Mouse (Mus musculus) bone marrow macrophage, adult 2 months (primary cell): Measurements from ENCODE around the gene Fmnl1. TPM values are rescaled to one million over a fixed set of nuclear protein-coding genes. Genes with fewer than 3 reads are reported as not detected.

Source experiments
- H3K27ac ChIP-seq: 2 replicates; pipeline ENCODE4 v1.5.1; 2012; ENCODE audit warnings: low read depth, low read length; ENCODE audit not compliant: insufficient read depth
- H3K4me1 ChIP-seq: 2 replicates; pipeline ENCODE4 v1.6.1; 2012; ENCODE audit warnings: low read length; ENCODE audit not compliant: control insufficient read depth, insufficient read depth
- H3K4me3 ChIP-seq: 2 replicates; pipeline ENCODE4 v1.5.1; 2012; ENCODE audit warnings: mild to moderate bottlenecking, low read length, moderate library complexity; ENCODE audit not compliant: insufficient read depth
- CTCF ChIP-seq: IDR thresholded peaks from 2 replicates; pipeline ENCODE4 v1.5.1; 2012; ENCODE audit warnings: low read depth, mild to moderate bottlenecking, low read length, moderate library complexity
- POLR2A ChIP-seq: IDR thresholded peaks from 2 replicates; pipeline ENCODE4 v1.6.1; 2012; ENCODE audit warnings: mild to moderate bottlenecking, low read depth, low read length, borderline replicate concordance
- polyA plus RNA-seq: library from polyadenylated mRNA; stranded (reverse); fragments of >200 nt; gene quantifications from 2 replicates; pipeline ENCODE4 v1.2.4, GENCODE M21; 2012; ENCODE audit not compliant: missing spikeins, insufficient read depth, insufficient read length

The Fmnl1 gene
- polyA plus RNA-seq, 1 experiment = 241 TPM

DNA sequence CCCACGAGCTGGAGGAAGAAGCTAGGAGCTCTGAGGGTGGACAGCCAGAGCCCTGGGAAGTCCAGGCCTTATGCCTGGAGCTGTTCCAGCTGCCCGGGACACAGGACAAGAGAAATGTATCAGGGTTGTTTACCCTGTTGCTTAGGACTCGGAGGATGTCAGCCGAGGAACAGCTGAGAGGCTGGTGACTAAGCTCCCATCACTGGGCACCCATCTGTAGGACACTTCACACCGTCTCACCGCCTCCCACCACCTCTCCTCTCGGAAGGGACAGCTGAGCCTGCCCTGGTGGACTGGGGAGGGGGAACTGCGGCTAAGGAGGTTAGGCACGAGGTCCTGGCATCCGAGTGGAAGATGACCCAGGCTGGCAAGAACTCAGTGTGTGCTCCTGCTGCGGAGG, 64.8 kb downstream of the Fmnl1 start:
- Histone ChIP-seq H3K4me1 (peaks cover 4% of the 10 kb centered on the region), H3K4me3 (no peak overlapping the region), H3K27ac (no peak overlapping the region)
- no peak for TF ChIP-seq CTCF
- TF ChIP-seq POLR2A = no peak

DNA sequence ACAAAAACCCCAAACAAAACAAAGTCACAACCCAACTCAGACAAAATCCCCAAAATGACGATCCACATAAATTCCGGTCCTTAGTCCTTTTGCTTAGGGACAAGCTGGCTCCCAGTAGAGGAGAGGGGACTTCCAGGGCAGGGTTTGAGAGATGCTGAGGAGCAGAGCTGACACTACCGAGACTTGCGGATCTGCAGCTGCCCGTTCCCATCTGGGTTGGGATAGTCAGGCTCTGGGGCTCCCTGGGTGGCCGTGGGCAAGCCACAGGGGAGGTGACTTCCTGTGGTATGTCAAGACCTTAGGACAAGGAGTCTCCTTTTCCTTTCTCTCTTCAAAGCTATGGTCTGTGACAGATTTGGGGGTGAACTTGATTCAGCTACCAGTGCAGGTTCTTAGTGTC, 65.5 kb downstream of the Fmnl1 start:
- TF ChIP-seq POLR2A (no peak), CTCF (no peak)
- peaks cover 4% of the 10 kb centered on the region for H3K4me1 ChIP-seq
- no peak overlapping the region for H3K4me3 ChIP-seq
- H3K27ac ChIP-seq = no peak overlapping the region

DNA sequence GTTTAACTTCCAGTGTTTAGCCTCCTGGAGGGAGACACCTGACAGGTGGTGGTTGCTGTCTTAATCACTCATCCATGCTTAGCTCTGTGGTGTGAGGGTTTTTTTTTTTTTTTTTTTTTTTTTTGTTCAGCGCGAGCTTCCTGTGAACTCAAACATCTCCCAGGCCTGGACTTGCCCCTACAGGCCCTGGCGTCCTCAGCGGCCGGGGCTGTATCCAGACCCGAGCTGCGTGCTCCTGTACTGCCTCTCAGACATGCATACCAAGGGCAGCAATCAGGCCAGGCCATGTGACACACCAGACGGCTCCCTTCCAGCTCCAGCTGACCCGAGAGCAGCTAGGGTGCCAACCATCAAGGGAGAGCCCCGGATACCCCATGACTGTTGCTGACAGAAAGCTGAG, 66.0 kb downstream of the Fmnl1 start:
- Histone ChIP-seq H3K27ac (no peak overlapping the region), H3K4me1 (peaks cover 4% of the 10 kb centered on the region), H3K4me3 (no peak overlapping the region)
- TF ChIP-seq CTCF (no peak), POLR2A (no peak)

DNA sequence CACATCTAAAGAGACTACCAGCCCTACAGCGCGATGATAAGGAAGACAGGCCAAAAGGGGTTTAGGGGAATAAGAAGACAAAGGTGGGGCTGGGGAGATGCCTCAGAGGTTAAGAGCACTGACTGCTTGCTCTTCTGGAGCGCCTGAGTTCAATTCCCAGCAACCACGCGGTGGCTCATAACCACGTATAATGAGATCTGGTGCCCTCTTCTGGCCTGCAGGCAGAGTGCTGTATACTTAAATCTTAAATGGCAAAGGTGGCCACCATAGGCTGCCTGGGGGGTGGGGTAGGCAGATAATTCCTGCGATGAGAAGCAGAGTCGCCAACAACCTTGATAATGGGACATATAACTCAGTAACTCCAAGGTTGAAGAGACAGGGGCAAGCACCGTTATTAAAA, 66.8 kb downstream of the Fmnl1 start:
- TF ChIP-seq CTCF = no peak
- no peak for TF ChIP-seq POLR2A
- Histone ChIP-seq H3K4me3 (no peak overlapping the region), H3K27ac (no peak overlapping the region), H3K4me1 (peaks cover 1% of the 10 kb centered on the region)

DNA sequence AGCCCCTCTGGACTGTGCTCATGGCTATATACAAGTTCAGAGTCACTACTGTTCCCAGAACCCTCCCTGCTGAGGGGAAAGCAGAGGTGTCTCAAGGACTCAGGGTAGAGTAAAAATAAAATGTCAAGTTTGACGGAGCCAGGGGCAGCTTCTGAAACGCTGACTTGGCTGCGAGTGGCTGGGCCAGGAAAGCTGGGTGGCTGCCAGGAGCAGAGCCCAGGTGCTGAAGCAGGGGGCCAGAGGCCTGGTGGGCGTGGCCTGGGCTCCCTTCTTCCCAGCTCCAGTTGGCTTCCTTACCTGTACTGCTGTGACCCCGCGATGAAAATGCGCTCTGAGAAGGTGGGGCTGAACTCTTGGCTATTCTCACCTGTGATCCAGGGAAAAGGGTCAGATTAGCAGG, 69.8 kb downstream of the Fmnl1 start:
- Histone ChIP-seq H3K4me3 (no peak overlapping the region), H3K27ac (no peak overlapping the region), H3K4me1 (peaks cover 10% of the 10 kb centered on the region)
- TF ChIP-seq POLR2A (no peak), CTCF (no peak)

DNA sequence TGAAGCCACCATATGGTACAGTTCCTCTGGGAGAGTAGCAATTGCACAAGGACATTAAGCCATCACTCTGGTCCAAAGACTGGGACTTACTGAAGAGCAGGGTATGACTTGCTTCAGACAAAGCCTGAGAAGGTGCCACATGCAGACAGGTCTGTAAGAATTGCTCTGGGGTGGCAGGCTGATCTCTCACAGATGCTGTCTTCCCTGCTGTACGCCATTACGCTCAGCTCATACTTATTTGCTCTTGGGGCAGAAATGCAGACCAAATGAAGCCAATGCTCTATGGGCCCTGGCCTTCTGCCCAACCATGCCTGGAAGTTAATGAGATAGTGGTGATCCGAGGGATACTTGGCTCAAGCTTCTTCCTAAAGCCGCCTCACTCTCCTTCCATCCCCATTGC, 73.9 kb downstream of the Fmnl1 start:
- no peak for TF ChIP-seq POLR2A
- TF ChIP-seq CTCF = no peak
- Histone ChIP-seq H3K4me1 (peaks cover 41% of the 10 kb centered on the region), H3K27ac (no peak overlapping the region), H3K4me3 (no peak overlapping the region)

DNA sequence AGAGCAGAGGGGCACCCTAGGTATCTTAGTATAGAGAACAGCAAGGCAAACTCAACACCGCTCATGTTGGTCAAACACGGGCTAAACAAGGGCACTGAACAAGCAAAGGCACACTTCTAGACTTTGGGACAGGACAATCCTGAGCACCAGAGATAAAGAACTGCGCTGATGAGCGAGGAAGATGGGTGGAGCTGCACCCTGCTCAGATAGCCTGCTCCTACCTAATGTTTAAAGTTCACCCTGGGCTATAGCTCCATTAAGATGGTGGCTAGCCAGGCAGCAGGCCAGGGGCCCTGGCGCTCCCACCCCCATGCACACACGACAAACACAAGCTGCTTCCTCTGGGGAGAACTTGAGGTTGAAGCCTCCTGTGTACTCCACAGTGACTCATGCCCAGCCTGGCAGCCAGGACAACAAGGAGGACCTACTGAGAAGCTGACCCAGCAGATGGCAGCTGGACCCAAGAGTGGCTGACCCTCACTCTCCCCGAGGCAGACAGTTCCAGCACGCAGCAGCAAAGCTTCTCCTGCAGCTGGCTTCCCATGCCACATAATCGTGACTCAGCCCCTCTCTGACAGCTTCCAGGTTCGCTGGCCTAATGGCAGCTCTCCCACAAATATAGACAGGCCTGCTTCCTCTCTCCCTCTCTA, 75.3 kb downstream of the Fmnl1 start:
- H3K27ac ChIP-seq = peak overlapping the region; percentile 88
- TF ChIP-seq POLR2A (no peak), CTCF (no peak)
- peaks cover 49% of the 10 kb centered on the region for H3K4me1 ChIP-seq
- no peak overlapping the region for H3K4me3 ChIP-seq

DNA sequence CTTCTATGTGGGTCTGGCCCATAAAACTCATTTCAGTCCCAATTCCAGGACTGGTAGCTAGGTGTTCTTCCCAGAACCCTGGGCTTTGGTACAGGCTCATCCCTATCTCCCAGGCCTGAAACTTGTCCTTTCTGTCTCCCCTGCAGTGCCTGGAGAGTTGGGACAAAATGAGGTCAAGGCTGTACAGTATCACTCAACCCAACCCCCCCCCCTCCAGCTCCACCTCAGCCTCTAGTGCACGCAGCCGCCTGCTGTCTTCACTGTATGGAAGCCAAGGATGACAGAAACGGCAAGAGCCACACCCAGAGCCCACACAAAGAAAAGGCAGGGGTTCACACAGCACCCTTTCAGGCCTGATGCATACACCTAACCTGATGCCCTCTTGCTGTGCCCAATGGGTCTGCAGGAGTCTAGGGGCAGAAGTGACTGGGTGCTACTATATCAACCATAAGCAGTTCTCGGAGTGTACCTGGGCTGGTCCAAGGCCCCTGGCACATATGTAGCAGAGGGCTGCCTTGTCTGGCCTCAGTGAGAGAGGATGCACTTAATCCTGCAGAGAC, 75.9 kb downstream of the Fmnl1 start:
- Histone ChIP-seq H3K27ac (peak overlapping the region; percentile 88), H3K4me1 (peaks cover 53% of the 10 kb centered on the region), H3K4me3 (no peak overlapping the region)
- TF ChIP-seq POLR2A (no peak), CTCF (no peak)

DNA sequence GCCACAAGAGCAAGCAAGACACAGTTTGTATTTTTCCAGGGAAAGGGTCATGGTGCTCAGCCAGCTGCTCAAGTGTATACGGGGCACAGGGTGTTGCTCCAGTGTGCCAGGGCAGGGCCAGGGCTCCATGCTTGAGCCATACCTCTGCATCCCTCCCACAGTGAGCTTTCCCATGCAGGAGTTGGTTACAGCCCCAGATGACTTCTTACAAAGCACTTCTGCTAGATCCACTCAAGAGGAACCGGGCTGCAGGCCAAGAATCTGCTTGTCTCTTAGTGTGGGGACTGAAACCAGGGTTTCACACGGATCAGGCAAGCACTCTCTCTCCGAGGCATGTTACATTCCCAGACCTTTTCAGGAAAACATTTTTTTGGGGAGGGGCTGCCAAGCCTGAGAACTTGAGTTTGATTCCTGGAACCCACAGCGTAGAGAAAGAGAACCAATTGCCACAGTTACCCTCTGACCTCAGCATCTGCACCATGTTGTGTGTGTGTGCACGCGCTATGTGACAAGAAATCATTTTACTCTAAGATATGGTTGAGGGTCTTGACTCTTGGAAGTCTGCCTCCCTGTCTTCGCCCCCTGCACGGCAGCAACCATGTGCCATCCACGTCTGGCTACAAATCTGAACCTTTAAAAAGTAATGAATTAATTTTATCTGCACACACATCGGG, 76.7 kb downstream of the Fmnl1 start:
- peak overlapping the region; percentile 53 for H3K27ac ChIP-seq
- no peak for TF ChIP-seq CTCF
- no peak for TF ChIP-seq POLR2A
- peaks cover 60% of the 10 kb centered on the region for H3K4me1 ChIP-seq
- H3K4me3 ChIP-seq = no peak overlapping the region

Other genes with a start within 250 kb of the Fmnl1 start
- gene Kif18b, start 246.0 kb upstream of the Fmnl1 start, polyA plus RNA-seq = 10.9 and 11.9 TPM in 2 replicates
- not detected in 2 replicates for gene C1ql1, start 224.4 kb upstream of the Fmnl1 start, polyA plus RNA-seq
- 69.2 and 82.6 TPM in 2 replicates for gene Nmt1, start 142.9 kb upstream of the Fmnl1 start, polyA plus RNA-seq
- gene Dcakd, start 142.8 kb upstream of the Fmnl1 start, polyA plus RNA-seq = 40.9 and 43.2 TPM in 2 replicates
- 1.7 and 2.3 TPM in 2 replicates for gene Plcd3, start 69.4 kb upstream of the Fmnl1 start, polyA plus RNA-seq
- 27.4 and 30.4 TPM in 2 replicates for gene Acbd4, start 69.4 kb upstream of the Fmnl1 start, polyA plus RNA-seq
- 43.7 and 44.3 TPM in 2 replicates for gene Hexim1, start 54.9 kb upstream of the Fmnl1 start, polyA plus RNA-seq
- 3.1 and 3.6 TPM in 2 replicates for gene Hexim2, start 38.7 kb upstream of the Fmnl1 start, polyA plus RNA-seq
- gene 1700023F06Rik, start 37.5 kb downstream of the Fmnl1 start, polyA plus RNA-seq = not detected in 2 replicates
- gene Spata32, start 47.3 kb downstream of the Fmnl1 start, polyA plus RNA-seq = not detected in 2 replicates
- 17.9 and 18.7 TPM in 2 replicates for gene Map3k14, start 96.4 kb downstream of the Fmnl1 start, polyA plus RNA-seq
- 23.8 and 24.6 TPM in 2 replicates for gene Arhgap27, start 192.6 kb downstream of the Fmnl1 start, polyA plus RNA-seq
- gene Plekhm1, start 241.6 kb downstream of the Fmnl1 start, polyA plus RNA-seq = 65.5 and 75.0 TPM in 2 replicates